Mouse (Mus musculus): ENCODE results near the gene Gse1. TPM values are rescaled to one million over a fixed set of nuclear protein-coding genes. Genes with fewer than 3 reads are reported as not detected.
A peak's percentile ranks its signal among the peaks of the same experiment; 100 is the strongest.

The Gse1 gene
- polyA plus RNA-seq, 1 experiment = 14.8 TPM

GRCm38 (mm10) chr8:120485116-120485515 is 256.9 kb downstream of the Gse1 start:
- Histone ChIP-seq H3K36me3 (ENCODE audit: control insufficient read depth, insufficient read depth, low read length) (no peaks in the 10 kb centered on the region), H3K27ac (ENCODE audit: insufficient read depth, low read depth, low read length) (no peak overlapping the region), H3K27me3 (replicated peaks; ENCODE audit: control insufficient read depth, insufficient read depth, low read length) (no peaks in the 10 kb centered on the region), H3K4me1 (ENCODE audit: control insufficient read depth, insufficient read depth, low read length) (peaks cover 5% of the 10 kb centered on the region; the same call in 1 of the 2 replicates), H3K4me3 (ENCODE audit: insufficient read depth, low read depth, low read length) (no peak overlapping the region)
- WGBS = 61% methylated on average over 6 of the region's 6 CpGs
- DNase-seq = no peak
- TF ChIP-seq CTCF (conservative IDR thresholded peaks at IDR 0.05; ENCODE audit: insufficient read depth, insufficient read length, low read depth, low read length) = no peak

GRCm38 (mm10) chr8:120485551-120486476 is 257.6 kb downstream of the Gse1 start:
- no peak overlapping the region for H3K27ac ChIP-seq (ENCODE audit: insufficient read depth, low read depth, low read length)
- no peaks in the 10 kb centered on the region for H3K36me3 ChIP-seq (ENCODE audit: control insufficient read depth, insufficient read depth, low read length)
- no peak overlapping the region for H3K4me3 ChIP-seq (ENCODE audit: insufficient read depth, low read depth, low read length)
- no peak for TF ChIP-seq POLR2A (IDR thresholded peaks at IDR 0.05; ENCODE audit: low read depth, low read length)
- TF ChIP-seq CTCF (conservative IDR thresholded peaks at IDR 0.05; ENCODE audit: insufficient read depth, insufficient read length, low read depth, low read length) = no peak
- WGBS = 56% methylated on average over 21 of the region's 21 CpGs
- peaks cover 10% of the 10 kb centered on the region; the same call in 1 of the 2 replicates for H3K4me1 ChIP-seq (ENCODE audit: control insufficient read depth, insufficient read depth, low read length)
- no peak for DNase-seq
- no peaks in the 10 kb centered on the region for H3K27me3 ChIP-seq (replicated peaks; ENCODE audit: control insufficient read depth, insufficient read depth, low read length)

DNA sequence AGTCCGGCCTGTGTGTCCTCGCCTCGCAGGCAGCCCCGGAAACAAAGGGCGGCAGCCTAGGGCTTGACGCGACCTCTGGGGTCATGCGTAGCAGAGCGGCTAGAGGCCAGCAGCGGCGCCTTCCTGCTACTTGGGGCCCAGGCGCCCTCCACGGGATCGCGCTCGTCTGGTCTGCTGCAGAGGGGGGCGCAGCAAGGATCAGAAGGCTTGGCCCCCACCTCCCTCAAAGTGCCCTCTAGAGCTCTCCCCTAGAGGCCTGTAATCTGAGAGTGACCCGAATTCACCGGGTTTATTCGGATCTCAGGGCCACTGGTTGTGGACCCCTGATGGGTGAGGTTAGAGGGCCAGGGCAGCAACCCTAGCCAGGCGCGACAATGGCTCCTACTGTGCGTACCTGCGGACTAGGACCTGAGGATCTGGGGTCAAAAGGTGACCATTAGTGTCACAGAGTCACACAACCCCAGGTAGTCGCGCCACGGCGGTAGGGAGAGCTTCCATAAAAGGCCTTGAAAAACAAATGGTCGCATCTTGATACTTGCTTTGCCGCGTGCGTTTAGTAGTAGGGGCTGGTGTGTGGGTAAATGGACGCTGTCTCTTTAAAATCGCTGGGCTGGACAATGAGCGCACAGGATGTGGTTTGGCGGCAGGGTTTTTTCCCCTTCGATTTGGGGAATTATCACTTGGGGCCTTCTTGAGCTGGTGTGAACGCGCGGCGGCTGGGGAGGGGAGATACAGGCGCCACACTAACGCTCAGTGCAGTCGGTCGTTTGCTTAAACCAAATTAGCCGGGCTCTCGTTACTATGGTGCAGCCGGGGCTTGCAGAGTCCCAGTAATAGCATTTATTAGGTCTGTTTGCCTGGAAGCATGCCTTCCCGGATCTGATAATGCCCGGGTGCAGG is 258.5 kb downstream of the Gse1 start:
- H3K27me3 ChIP-seq (replicated peaks; ENCODE audit: control insufficient read depth, insufficient read depth, low read length) = no peaks in the 10 kb centered on the region
- H3K27ac ChIP-seq (ENCODE audit: insufficient read depth, low read depth, low read length) = peak overlapping the region; percentile 84
- 20% methylated on average over 50 of the region's 50 CpGs for WGBS
- H3K4me3 ChIP-seq (ENCODE audit: insufficient read depth, low read depth, low read length) = peak overlapping the region; percentile 75
- no peaks in the 10 kb centered on the region for H3K36me3 ChIP-seq (ENCODE audit: control insufficient read depth, insufficient read depth, low read length)
- TF ChIP-seq POLR2A (IDR thresholded peaks at IDR 0.05; ENCODE audit: low read depth, low read length) (no peak), CTCF (conservative IDR thresholded peaks at IDR 0.05; ENCODE audit: insufficient read depth, insufficient read length, low read depth, low read length) (no peak)
- peaks cover 19% of the 10 kb centered on the region for H3K4me1 ChIP-seq (ENCODE audit: control insufficient read depth, insufficient read depth, low read length)
- DNase-seq = peak; percentile 70

DNA sequence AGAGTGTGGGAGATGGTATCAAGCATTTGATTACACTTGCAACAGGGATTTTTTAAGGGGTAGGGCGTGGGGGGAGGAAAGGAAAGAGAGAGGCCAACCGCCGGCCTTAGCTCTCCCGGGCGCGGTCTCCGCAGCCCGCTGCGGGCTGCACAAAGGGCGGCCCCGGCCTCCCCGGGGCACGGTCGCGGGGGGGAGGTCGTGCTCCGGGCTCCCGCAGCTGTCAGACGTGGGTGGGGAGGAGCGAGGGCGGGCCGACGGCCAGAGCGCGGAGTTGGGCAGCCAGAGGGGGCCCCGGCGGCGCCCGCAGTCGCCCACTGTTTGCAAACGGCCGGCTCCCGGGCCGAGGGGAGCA is 259.1 kb downstream of the Gse1 start:
- Histone ChIP-seq H3K4me3 (ENCODE audit: insufficient read depth, low read depth, low read length) (peak overlapping the region; percentile 75), H3K27me3 (replicated peaks; ENCODE audit: control insufficient read depth, insufficient read depth, low read length) (no peaks in the 10 kb centered on the region), H3K4me1 (ENCODE audit: control insufficient read depth, insufficient read depth, low read length) (peaks cover 21% of the 10 kb centered on the region), H3K36me3 (ENCODE audit: control insufficient read depth, insufficient read depth, low read length) (no peaks in the 10 kb centered on the region), H3K27ac (ENCODE audit: insufficient read depth, low read depth, low read length) (peak overlapping the region; percentile 84)
- TF ChIP-seq CTCF (conservative IDR thresholded peaks at IDR 0.05; ENCODE audit: insufficient read depth, insufficient read length, low read depth, low read length) (no peak), POLR2A (IDR thresholded peaks at IDR 0.05; ENCODE audit: low read depth, low read length) (no peak)
- DNase-seq = peak; percentile 74
- 1% methylated on average over 34 of the region's 34 CpGs for WGBS

DNA sequence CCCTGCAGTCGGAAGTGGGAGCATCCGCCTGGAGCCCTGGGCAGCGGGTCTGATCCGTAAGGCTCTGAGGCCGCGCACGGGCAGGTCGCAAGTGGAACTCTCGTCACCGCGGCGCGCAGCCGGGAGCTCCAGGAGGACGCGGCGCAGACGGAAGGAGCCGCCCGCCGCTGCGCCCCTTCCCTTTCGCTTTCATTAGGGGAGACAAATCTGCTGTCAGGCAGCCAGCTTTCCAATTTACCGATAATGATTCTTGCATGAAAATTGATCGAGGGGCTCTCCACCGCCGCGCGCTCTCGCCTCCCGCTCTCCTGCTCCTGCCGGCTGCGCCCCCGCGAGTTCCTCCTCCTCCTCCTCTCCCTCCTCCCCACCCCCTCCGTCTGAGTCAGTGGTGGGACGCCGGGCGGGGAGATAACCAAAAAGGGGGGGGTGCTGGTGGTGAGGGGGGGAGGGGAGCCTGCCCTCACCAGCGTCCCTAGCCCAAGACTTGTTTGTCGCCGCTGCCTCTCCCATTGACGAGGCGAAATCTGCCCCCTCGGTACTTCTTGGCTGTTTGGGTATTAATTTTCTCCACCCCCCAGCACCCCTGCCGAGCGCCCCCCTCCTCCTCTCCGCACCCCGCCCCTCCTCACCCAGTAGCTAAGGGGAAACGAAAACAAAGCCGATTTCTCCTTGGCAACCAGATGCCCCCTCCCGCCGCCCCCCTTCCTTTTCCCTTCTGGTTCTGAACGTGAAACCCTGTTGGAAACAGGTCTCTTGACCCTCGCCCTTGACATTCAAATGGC is 259.7 kb downstream of the Gse1 start:
- Histone ChIP-seq H3K27me3 (replicated peaks; ENCODE audit: control insufficient read depth, insufficient read depth, low read length) (no peaks in the 10 kb centered on the region), H3K36me3 (ENCODE audit: control insufficient read depth, insufficient read depth, low read length) (no peaks in the 10 kb centered on the region), H3K27ac (ENCODE audit: insufficient read depth, low read depth, low read length) (peak overlapping the region; percentile 84), H3K4me1 (ENCODE audit: control insufficient read depth, insufficient read depth, low read length) (peaks cover 27% of the 10 kb centered on the region), H3K4me3 (ENCODE audit: insufficient read depth, low read depth, low read length) (peak overlapping the region; percentile 75)
- TF ChIP-seq CTCF (conservative IDR thresholded peaks at IDR 0.05; ENCODE audit: insufficient read depth, insufficient read length, low read depth, low read length) (no peak), POLR2A (IDR thresholded peaks at IDR 0.05; ENCODE audit: low read depth, low read length) (no peak)
- under 1% methylated on average over 54 of the region's 55 CpGs for WGBS
- peak; percentile 72 for DNase-seq

DNA sequence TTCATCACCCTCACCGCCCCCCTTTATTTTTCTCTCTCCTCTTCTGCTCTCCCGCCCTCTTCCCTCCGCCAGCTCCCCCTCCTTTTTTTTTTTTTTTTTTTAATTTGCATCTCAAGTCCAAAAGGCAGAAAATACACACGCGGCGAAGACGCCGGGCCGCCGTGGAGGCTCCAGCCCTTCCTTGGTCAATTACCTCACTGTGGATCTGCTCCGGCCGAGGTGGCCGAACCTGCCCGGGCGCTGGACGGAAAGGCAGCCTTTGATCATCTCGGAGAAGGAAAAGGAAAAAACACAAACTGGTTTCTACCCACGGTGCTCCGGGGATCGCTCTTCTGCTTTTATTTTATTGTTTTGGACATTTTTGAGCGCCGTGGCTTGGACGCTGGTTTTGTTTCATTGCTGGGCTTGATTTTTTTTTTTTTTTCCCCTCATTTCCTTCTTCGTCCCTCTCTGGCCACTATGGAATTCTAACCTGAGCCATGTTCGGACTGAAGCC is 260.4 kb downstream of the Gse1 start:
- Histone ChIP-seq H3K36me3 (ENCODE audit: control insufficient read depth, insufficient read depth, low read length) (no peaks in the 10 kb centered on the region), H3K4me1 (ENCODE audit: control insufficient read depth, insufficient read depth, low read length) (peaks cover 35% of the 10 kb centered on the region), H3K27ac (ENCODE audit: insufficient read depth, low read depth, low read length) (peak overlapping the region; percentile 80), H3K27me3 (replicated peaks; ENCODE audit: control insufficient read depth, insufficient read depth, low read length) (no peaks in the 10 kb centered on the region), H3K4me3 (ENCODE audit: insufficient read depth, low read depth, low read length) (peak overlapping the region; percentile 75)
- TF ChIP-seq POLR2A (IDR thresholded peaks at IDR 0.05; ENCODE audit: low read depth, low read length) (no peak), CTCF (conservative IDR thresholded peaks at IDR 0.05; ENCODE audit: insufficient read depth, insufficient read length, low read depth, low read length) (no peak)
- under 1% methylated on average over 24 of the region's 25 CpGs for WGBS
- peak; percentile 79 for DNase-seq

Data from kidney, adult 2 months (tissue).